Mouse (Mus musculus): ENCODE results near the gene Psmd14. TPM values are rescaled to one million over a fixed set of nuclear protein-coding genes. Genes with fewer than 3 reads are reported as not detected.
A peak's percentile ranks its signal among the peaks of the same experiment; 100 is the strongest.

The Psmd14 gene
- polyA plus RNA-seq, 1 experiment from 2014 or later, result 94.3 TPM

GRCm38 (mm10) chr2:61780794-61781193 lies 69.3 kb downstream of the Psmd14 start:
- ATAC-seq (no peak), DNase-seq (ENCODE audit: low spot score) (no peak)
- Histone ChIP-seq H3K27me3 (replicated peaks; ENCODE audit: insufficient read depth, low read length) (no peaks in the 10 kb centered on the region), H3K4me1 (ENCODE audit: insufficient read depth, low read depth, low read length) (no peaks in the 10 kb centered on the region), H3K4me2 (replicated peaks; ENCODE audit: low read depth, low read length) (no peak overlapping the region), H3K9me3 (ENCODE audit: low read length) (no peaks in the 10 kb centered on the region), H3K9ac (replicated peaks; ENCODE audit: low read depth) (no peak overlapping the region), H3K27ac (ENCODE audit: low read length) (no peak overlapping the region), H3K4me3 (ENCODE audit: low read depth, low read length) (no peak overlapping the region), H3K36me3 (ENCODE audit: insufficient read depth, low read length) (0 out of 2 replicates have a peak, but pooled peaks cover 5% of the 10 kb centered on the region)
- no peak for TF ChIP-seq EP300 (IDR thresholded peaks at IDR 0.05)

- H3K27ac ChIP-seq (ENCODE audit: low read length), result no peak overlapping the region
- H3K4me2 ChIP-seq (replicated peaks; ENCODE audit: low read depth, low read length), result no peak overlapping the region
- DNase-seq (ENCODE audit: low spot score) (no peak), ATAC-seq (no peak)
- no peak for TF ChIP-seq EP300 (IDR thresholded peaks at IDR 0.05)
- no peak for TF ChIP-seq CTCF (IDR thresholded peaks at IDR 0.05)
- H3K9ac ChIP-seq (replicated peaks; ENCODE audit: low read depth), result no peak overlapping the region
- no peaks in the 10 kb centered on the region for H3K9me3 ChIP-seq (ENCODE audit: low read length)
- no peaks in the 10 kb centered on the region for H3K27me3 ChIP-seq (replicated peaks; ENCODE audit: insufficient read depth, low read length)
- no peaks in the 10 kb centered on the region for H3K36me3 ChIP-seq (ENCODE audit: insufficient read depth, low read length)
- H3K4me3 ChIP-seq (ENCODE audit: low read depth, low read length), result no peak overlapping the region
- 67% methylated on average over 5 of the region's 5 CpGs for WGBS
- no peaks in the 10 kb centered on the region for H3K4me1 ChIP-seq (ENCODE audit: insufficient read depth, low read depth, low read length)
These were observed 83.5 kb downstream of the Psmd14 start for GRCm38 (mm10) chr2:61794960-61795359.

- H3K4me3 ChIP-seq (ENCODE audit: low read depth, low read length), result no peak overlapping the region
- no peak for ATAC-seq
- no peak overlapping the region for H3K4me2 ChIP-seq (replicated peaks; ENCODE audit: low read depth, low read length)
- no peaks in the 10 kb centered on the region; the same call in 1 of the 2 replicates for H3K27me3 ChIP-seq (replicated peaks; ENCODE audit: insufficient read depth, low read length)
- TF ChIP-seq CTCF (IDR thresholded peaks at IDR 0.05), result no peak
- no peak for TF ChIP-seq EP300 (IDR thresholded peaks at IDR 0.05)
- DNase-seq (ENCODE audit: low spot score), result no peak
- H3K9me3 ChIP-seq (ENCODE audit: low read length), result no peaks in the 10 kb centered on the region
- no peak overlapping the region for H3K27ac ChIP-seq (ENCODE audit: low read length)
- WGBS, result 97% methylated on average over 1 of the region's 1 CpGs
- no peak overlapping the region for H3K9ac ChIP-seq (replicated peaks; ENCODE audit: low read depth)
- no peaks in the 10 kb centered on the region for H3K36me3 ChIP-seq (ENCODE audit: insufficient read depth, low read length)
- no peaks in the 10 kb centered on the region for H3K4me1 ChIP-seq (ENCODE audit: insufficient read depth, low read depth, low read length)
These were observed 86.6 kb downstream of the Psmd14 start for GRCm38 (mm10) chr2:61798048-61798447.

- Histone ChIP-seq H3K4me1 (ENCODE audit: insufficient read depth, low read depth, low read length) (0 out of 2 replicates have a peak, but pooled peaks cover 4% of the 10 kb centered on the region), H3K27me3 (replicated peaks; ENCODE audit: insufficient read depth, low read length) (peaks cover 31% of the 10 kb centered on the region), H3K36me3 (ENCODE audit: insufficient read depth, low read length) (no peaks in the 10 kb centered on the region), H3K4me3 (ENCODE audit: low read depth, low read length) (no peak within 1 kb of the TSS), H3K27ac (ENCODE audit: low read length) (no peak within 1 kb of the TSS), H3K9ac (replicated peaks; ENCODE audit: low read depth) (no peak within 1 kb of the TSS), H3K9me3 (ENCODE audit: low read length) (no peaks in the 10 kb centered on the region), H3K4me2 (replicated peaks; ENCODE audit: low read depth, low read length) (0 out of 2 replicates have a peak within 1 kb of the TSS, but pooled peaks have one; percentile 5)
- DNase-seq (ENCODE audit: low spot score) (no peak), ATAC-seq (no peak)
- TF ChIP-seq CTCF (IDR thresholded peaks at IDR 0.05), result no peak
- no peak for TF ChIP-seq EP300 (IDR thresholded peaks at IDR 0.05)
- 16% methylated on average over 11 of the region's 11 CpGs for WGBS
These were observed 91.3 kb downstream of the Psmd14 start, which contains the start of gene Tbr1 for GRCm38 (mm10) chr2:61802656-61803251. TSS of gene Tbr1 (plus strand) at chr2:61802930.

- 4% methylated on average over 28 of the region's 29 CpGs for WGBS
- Histone ChIP-seq H3K9me3 (ENCODE audit: low read length) (no peaks in the 10 kb centered on the region), H3K27ac (ENCODE audit: low read length) (no peak overlapping the region), H3K36me3 (ENCODE audit: insufficient read depth, low read length) (no peaks in the 10 kb centered on the region), H3K9ac (replicated peaks; ENCODE audit: low read depth) (no peak overlapping the region), H3K4me2 (replicated peaks; ENCODE audit: low read depth, low read length) (0 out of 2 replicates have a peak overlapping the region, but pooled peaks have one; percentile 5), H3K4me1 (ENCODE audit: insufficient read depth, low read depth, low read length) (0 out of 2 replicates have a peak, but pooled peaks cover 4% of the 10 kb centered on the region), H3K27me3 (replicated peaks; ENCODE audit: insufficient read depth, low read length) (peaks cover 41% of the 10 kb centered on the region), H3K4me3 (ENCODE audit: low read depth, low read length) (no peak overlapping the region)
- TF ChIP-seq EP300 (IDR thresholded peaks at IDR 0.05), result no peak
- ATAC-seq (no peak), DNase-seq (ENCODE audit: low spot score) (no peak)
These were observed 92.2 kb downstream of the Psmd14 start for GRCm38 (mm10) chr2:61803443-61804367.

DNA sequence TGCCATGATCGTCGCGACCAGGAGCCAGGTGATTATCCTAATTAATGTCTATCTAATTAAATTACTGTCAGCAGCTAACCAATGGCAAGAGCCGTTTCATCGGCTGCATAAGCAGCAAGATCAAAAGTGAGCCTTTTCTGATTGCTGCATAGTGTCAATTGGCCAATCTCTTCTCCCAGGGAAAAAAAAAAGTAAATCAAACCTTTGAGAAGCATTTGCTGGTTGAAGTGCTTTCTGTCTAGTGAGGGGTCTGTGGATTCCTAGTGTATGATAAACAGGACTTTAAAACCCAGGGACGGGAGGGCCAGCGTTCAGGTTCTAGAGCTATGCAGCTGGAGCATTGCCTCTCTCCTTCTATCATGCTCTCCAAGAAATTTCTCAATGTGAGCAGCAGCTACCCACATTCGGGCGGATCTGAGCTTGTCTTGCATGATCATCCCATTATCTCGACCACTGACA lies 92.9 kb downstream of the Psmd14 start:
- Histone ChIP-seq H3K9me3 (ENCODE audit: low read length) (no peaks in the 10 kb centered on the region), H3K36me3 (ENCODE audit: insufficient read depth, low read length) (no peaks in the 10 kb centered on the region), H3K4me1 (ENCODE audit: insufficient read depth, low read depth, low read length) (0 out of 2 replicates have a peak, but pooled peaks cover 4% of the 10 kb centered on the region), H3K4me2 (replicated peaks; ENCODE audit: low read depth, low read length) (no peak overlapping the region), H3K9ac (replicated peaks; ENCODE audit: low read depth) (no peak overlapping the region), H3K27ac (ENCODE audit: low read length) (no peak overlapping the region), H3K4me3 (ENCODE audit: low read depth, low read length) (0 out of 2 replicates have a peak overlapping the region, but pooled peaks have one; percentile 5), H3K27me3 (replicated peaks; ENCODE audit: insufficient read depth, low read length) (peaks cover 48% of the 10 kb centered on the region)
- TF ChIP-seq CTCF (IDR thresholded peaks at IDR 0.05) (no peak), EP300 (IDR thresholded peaks at IDR 0.05) (no peak)
- DNase-seq (ENCODE audit: low spot score), result no peak
- 3% methylated on average over 10 of the region's 10 CpGs for WGBS
- ATAC-seq, result no peak

All from lung, postnatal 0 days (tissue).